Mouse (Mus musculus) heart, adult 2 months (tissue): ENCODE data around the gene Ralgps1.

Experiments
- CTCF ChIP-seq: fragments of 200-600 bp; IDR thresholded peaks from 2 replicates; pipeline ENCODE4 v1.8.1; 2022; ENCODE audit warnings: antibody characterized with exemption, mild to moderate bottlenecking, moderate library complexity
- POLR2A ChIP-seq: fragments of 200-500 bp; IDR thresholded peaks from 2 replicates; pipeline ENCODE4 v1.6.1; 2011; ENCODE audit warnings: mild to moderate bottlenecking, low read depth, low read length, control low read depth; ENCODE audit not compliant: insufficient read depth

GRCm38 (mm10) chr2:33221339-33221900, 149.9 kb downstream of the Ralgps1 start:
- TF ChIP-seq CTCF (no peak), POLR2A (peak; percentile 35; the same call in 1 of the 2 replicates)
